Mouse (Mus musculus) heart, embryonic 14.5 days (tissue): ENCODE measurements at regions not wholly inside any gene's neighbourhood (a gene's known extent, or its start where the extent isn't known, plus 50 kb on each side); places are given as distances from the start of the nearest gene placed in this dataset.

Experiments
- ATAC-seq: fragments of 200-750 bp; cut with Nextera tagmentation; 2 replicates; pipeline ENCODE4 v1.8.0; 2017; ENCODE audit warnings: low read depth, moderate TSS enrichment; ENCODE audit not compliant: insufficient number of reproducible peaks, insufficient read depth, low FRiP score
- H3K27ac ChIP-seq, 2 experiments: fragments of 200-500 bp in 1 of 2; fragments of 300-500 bp in 1 of 2; sonication (generic) in 1 of 2; replicated peaks in 1 of 2; 2 replicates each; pipeline ENCODE4 v1.5.1; 2012 to 2014; ENCODE audit warnings: low read depth in 2 of 2, low read length in 2 of 2, control low read depth in 1 of 2, mild to moderate bottlenecking in 1 of 2, mixed read lengths in 1 of 2; ENCODE audit not compliant: control insufficient read depth in 1 of 2, insufficient read depth in 1 of 2
- H3K27me3 ChIP-seq: fragments of 300-500 bp; sonication (generic); 2 replicates; pipeline ENCODE4 v1.6.1; 2014; ENCODE audit warnings: mild to moderate bottlenecking, low read length, control low read depth; ENCODE audit not compliant: control insufficient read depth, insufficient read depth
- H3K36me3 ChIP-seq: fragments of 300-500 bp; sonication (generic); 2 replicates; pipeline ENCODE4 v1.6.1; 2014; ENCODE audit warnings: mild to moderate bottlenecking, control low read depth, low read length, mixed read lengths; ENCODE audit not compliant: control insufficient read depth, insufficient read depth
- H3K4me1 ChIP-seq, 2 experiments: fragments of 200-500 bp in 1 of 2; fragments of 300-500 bp in 1 of 2; sonication (generic) in 1 of 2; 2 replicates each; pipeline ENCODE4 v1.6.1; 2012 to 2014; ENCODE audit warnings: low read length in 2 of 2, control low read depth in 1 of 2, mixed read lengths in 1 of 2; ENCODE audit not compliant: control insufficient read depth in 2 of 2, insufficient read depth in 2 of 2
- H3K4me2 ChIP-seq: fragments of 300-500 bp; sonication (generic); 2 replicates; pipeline ENCODE4 v1.6.1; 2014; ENCODE audit warnings: mild to moderate bottlenecking, low read length
- H3K4me3 ChIP-seq, 2 experiments: fragments of 200-500 bp in 1 of 2; fragments of 300-500 bp in 1 of 2; sonication (generic) in 1 of 2; 2 replicates each; pipeline ENCODE4 v1.5.1; 2012 to 2014; ENCODE audit warnings: low read length in 2 of 2, mild to moderate bottlenecking in 2 of 2, control low read depth in 1 of 2, low read depth in 1 of 2, moderate library complexity in 1 of 2; ENCODE audit not compliant: control insufficient read depth in 1 of 2, insufficient read depth in 1 of 2
- H3K9ac ChIP-seq: fragments of 300-500 bp; sonication (generic); 2 replicates; pipeline ENCODE4 v1.6.1; 2014; ENCODE audit warnings: mild to moderate bottlenecking, low read length
- H3K9me3 ChIP-seq: fragments of 300-500 bp; sonication (generic); 2 replicates; pipeline ENCODE4 v1.6.1; 2016; ENCODE audit warnings: low read length, control low read depth; ENCODE audit not compliant: control insufficient read depth
- whole genome bisulfite sequencing: fragments of 180-500 bp; shearing (Covaris S2); extraction: QIAGEN DNeasy Blood & Tissue Kit; methylation state at CpG from one replicate; pipeline ENCODE4 v1.1.7; 2014; 5-methylcytosine and 5-hydroxymethylcytosine counted together

DNA sequence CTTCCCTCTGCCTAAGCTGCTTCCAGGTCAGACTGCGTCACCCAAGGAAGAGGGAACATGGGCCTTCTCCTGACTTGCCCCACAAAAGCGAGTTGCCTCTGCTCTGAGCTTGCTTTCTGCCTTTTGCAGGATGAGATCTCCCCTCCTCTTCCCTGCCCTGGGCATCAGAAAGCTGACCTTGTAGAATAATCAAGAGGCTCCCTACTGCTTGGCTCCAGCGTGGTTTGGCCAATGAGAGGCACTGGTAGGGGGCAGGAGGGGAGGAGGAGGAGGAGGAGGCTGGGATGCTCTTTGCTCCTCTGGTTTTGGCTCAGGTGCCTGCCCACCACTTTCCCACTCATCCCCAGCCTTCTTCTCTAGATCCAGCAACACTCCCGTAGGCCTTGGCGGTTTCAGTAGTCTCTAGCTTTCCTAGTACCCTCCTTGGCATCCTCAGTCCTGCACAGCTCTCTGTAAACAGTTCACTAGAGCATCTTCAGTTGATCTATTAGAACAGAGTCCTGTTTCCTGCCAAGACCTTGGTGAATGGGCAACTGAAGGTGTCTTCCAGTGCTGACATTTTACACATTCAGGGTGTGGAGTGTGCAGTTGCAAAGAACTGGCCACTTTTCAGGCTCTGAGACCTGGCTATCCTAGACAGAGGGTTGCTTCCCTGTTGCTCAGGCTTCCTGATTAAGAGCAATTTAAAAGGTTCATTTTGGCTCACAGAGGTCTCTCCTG, 66.5 kb upstream of the Slc35c1 start:
- 70% methylated on average over 5 of the region's 5 CpGs for WGBS
- Histone ChIP-seq H3K4me1 (peaks cover 5 to 12% of the 10 kb centered on the region in 2 experiments; a peak in 2 of 4 replicates), H3K4me3 (no peak overlapping the region), H3K36me3 (no peaks in the 10 kb centered on the region), H3K27me3 (no peaks in the 10 kb centered on the region), H3K9ac (no peak overlapping the region), H3K4me2 (no peak overlapping the region), H3K27ac (no peak overlapping the region), H3K9me3 (no peaks in the 10 kb centered on the region)
- ATAC-seq: no peak

DNA sequence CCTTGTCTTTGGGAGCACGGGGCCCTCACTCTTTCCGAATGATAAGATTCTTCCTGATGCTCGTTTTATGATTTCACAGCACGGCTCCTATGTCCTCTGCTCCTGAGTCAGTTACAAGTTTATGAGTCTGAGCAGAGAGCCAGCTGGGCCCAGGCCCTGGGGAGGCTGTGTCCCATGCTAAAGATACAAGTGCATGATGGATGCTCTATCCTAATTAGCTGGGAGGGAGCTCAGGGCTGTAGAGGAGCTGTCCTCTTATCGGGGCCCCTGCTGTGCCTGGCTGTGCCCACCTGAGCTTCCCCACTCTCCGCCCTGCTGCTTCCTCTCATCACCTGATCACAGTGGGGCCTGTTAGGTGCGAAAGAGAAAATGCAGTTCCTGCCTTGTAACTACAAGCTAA, 65.3 kb upstream of the Slc35c1 start:
- H3K9ac ChIP-seq: no peak overlapping the region
- no peak overlapping the region for H3K4me3 ChIP-seq
- H3K27me3 ChIP-seq: no peaks in the 10 kb centered on the region
- no peak overlapping the region for H3K27ac ChIP-seq
- no peaks in the 10 kb centered on the region for H3K9me3 ChIP-seq
- no peak for ATAC-seq
- no peaks in the 10 kb centered on the region for H3K36me3 ChIP-seq
- H3K4me1 ChIP-seq: peaks cover 5 to 12% of the 10 kb centered on the region in 2 experiments; a peak in 2 of 4 replicates
- 19% methylated on average over 7 of the region's 7 CpGs for WGBS
- H3K4me2 ChIP-seq: no peak overlapping the region

DNA sequence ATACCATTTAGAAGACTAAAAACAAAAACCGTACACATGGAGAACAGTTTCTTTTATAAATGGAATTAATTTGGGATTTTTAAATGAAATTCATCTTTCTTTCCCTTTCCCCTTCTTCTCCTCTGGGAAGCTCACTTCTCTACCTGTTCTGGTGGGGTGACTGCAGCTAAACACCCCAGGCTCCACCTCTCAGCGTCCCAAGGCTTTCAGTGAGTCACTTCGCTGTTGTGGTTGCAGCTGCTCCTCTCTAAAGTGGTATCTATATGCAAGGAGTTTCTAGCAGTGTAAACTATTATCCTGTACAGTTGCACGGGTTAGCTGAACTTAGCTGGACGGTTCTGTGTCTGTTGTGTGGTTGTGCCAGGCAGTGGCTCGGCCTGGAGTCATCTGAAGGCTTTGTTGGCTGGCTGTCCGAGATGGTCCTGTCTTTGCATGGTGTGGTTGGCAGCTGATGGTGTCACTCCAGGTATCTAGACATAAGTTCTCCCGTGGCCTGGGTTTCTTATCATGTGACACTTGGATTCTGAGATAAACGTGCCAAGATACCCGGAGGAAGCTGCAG, 64.8 kb upstream of the Slc35c1 start:
- 47% methylated on average over 10 of the region's 10 CpGs for WGBS
- H3K27me3 ChIP-seq: no peaks in the 10 kb centered on the region
- H3K4me1 ChIP-seq: peaks cover 5 to 12% of the 10 kb centered on the region in 2 experiments; a peak in 2 of 4 replicates
- H3K4me3 ChIP-seq: no peak overlapping the region
- no peak for ATAC-seq
- no peaks in the 10 kb centered on the region for H3K36me3 ChIP-seq
- no peak overlapping the region for H3K4me2 ChIP-seq
- no peak overlapping the region for H3K9ac ChIP-seq
- no peak overlapping the region for H3K27ac ChIP-seq
- H3K9me3 ChIP-seq: no peaks in the 10 kb centered on the region

DNA sequence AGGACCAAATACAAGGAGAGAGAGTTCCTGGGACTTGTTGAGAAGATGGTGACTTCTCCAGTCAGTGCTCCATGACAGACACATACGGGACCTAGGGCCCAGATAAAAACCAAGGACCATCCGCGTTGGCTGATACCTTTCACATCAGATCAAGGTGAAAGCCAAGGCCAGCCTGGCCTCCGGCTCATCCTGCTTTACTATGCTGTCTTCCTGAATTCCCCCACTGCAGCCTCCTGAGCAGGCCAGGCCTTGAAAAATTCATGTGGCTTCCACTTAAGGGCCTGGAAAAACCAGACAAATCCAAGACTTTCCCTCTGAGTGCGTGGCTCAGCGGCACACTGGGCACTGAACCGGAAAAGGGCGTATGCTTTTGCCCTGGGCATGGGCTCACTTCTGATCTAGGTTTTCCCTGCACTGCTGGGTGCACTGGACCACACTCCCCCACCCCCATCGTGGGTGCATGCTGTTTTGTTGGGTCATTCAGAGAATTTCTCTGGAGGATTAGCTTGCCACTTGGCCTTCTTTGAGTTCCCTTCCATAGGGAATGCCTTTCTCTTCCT, 64.1 kb upstream of the Slc35c1 start:
- ATAC-seq: no peak
- Histone ChIP-seq H3K27me3 (no peaks in the 10 kb centered on the region), H3K27ac (no peak overlapping the region), H3K4me2 (no peak overlapping the region), H3K9me3 (no peaks in the 10 kb centered on the region), H3K4me1 (peaks cover 3 to 8% of the 10 kb centered on the region in 2 experiments; a peak in 2 of 4 replicates), H3K4me3 (no peak overlapping the region), H3K9ac (no peak overlapping the region), H3K36me3 (no peaks in the 10 kb centered on the region)
- 81% methylated on average over 9 of the region's 9 CpGs for WGBS

DNA sequence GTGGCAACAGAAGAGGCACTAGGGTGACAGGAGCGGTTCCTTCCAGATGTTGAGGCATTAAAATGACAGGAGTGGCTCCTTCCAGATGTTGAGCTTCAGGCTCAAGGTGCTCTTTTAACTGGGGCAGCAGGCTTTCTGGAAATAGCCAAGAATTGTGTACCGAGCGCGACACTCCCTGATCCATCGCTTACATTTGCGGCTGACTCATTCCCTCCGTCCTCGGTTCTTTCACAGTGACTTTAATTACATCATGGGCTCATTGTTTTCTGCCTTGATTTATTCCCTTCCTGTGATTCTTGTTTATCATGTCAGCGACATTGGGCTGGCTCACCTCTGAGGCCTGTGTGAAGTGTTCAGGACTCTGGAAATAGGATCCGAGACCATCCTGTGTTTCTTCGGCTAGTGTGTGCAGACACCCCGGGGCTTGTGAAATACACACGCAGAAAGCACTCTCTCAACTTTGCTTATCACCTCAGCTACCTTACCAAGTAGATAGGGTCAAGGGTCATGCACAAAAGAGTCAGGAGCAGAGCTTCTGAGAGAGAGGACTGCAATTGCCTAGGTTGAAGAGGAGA, 63.1 kb upstream of the Slc35c1 start:
- H3K9me3 ChIP-seq: no peaks in the 10 kb centered on the region
- WGBS: 58% methylated on average over 13 of the region's 13 CpGs
- no peak overlapping the region for H3K27ac ChIP-seq
- H3K4me2 ChIP-seq: no peak overlapping the region
- no peak for ATAC-seq
- no peaks in the 10 kb centered on the region for H3K27me3 ChIP-seq
- peaks cover 0 to 2% of the 10 kb centered on the region in 2 experiments; a peak in 1 of 4 replicates for H3K4me1 ChIP-seq
- H3K9ac ChIP-seq: no peak overlapping the region
- no peaks in the 10 kb centered on the region for H3K36me3 ChIP-seq
- H3K4me3 ChIP-seq: no peak overlapping the region

DNA sequence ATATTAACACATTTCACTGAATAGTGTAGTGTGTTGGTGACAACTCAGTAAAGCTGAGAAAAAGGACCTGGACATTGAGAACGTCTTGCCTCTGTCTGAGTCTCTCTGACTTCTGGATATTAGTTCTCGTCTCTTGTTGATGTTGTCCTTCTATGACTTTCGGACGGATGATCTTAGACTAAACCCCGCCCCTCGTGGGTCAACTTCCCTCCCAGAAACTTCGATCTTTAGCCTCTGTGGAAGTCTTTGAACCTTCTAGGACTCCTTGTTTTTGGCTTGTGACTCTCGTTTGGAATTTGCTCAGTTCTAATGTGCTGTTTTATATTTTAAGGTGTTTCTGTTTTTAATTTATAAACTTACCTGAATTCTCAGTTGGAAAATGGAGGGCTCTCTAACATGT, 61.2 kb upstream of the Slc35c1 start:
- no peaks in the 10 kb centered on the region for H3K27me3 ChIP-seq
- no peak overlapping the region for H3K9ac ChIP-seq
- WGBS: 73% methylated on average over 8 of the region's 8 CpGs
- no peak overlapping the region for H3K4me3 ChIP-seq
- no peak overlapping the region for H3K27ac ChIP-seq
- H3K9me3 ChIP-seq: no peaks in the 10 kb centered on the region
- no peak overlapping the region for H3K4me2 ChIP-seq
- no peaks in the 10 kb centered on the region for H3K36me3 ChIP-seq
- peaks cover 0 to 2% of the 10 kb centered on the region in 2 experiments; a peak in 1 of 4 replicates for H3K4me1 ChIP-seq
- no peak for ATAC-seq

DNA sequence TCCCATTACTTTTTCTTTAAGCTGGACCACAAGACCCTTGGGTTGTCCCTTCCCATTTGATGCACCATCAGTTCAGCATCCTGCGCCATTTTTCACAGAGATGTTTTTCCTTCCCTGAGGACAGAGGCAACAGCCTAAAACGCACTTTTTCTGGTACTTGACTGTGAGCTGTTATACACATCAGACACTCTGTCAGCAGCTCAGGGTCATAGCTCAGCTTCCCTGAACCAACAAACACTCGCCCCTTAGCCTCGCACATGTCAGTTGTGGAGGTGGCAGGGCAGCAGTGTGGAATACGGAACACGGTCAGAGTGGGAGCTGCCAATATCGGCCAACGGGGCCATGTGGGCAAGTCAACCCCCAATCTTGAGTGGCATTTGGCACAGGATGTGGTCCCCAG, 59.1 kb upstream of the Slc35c1 start:
- Histone ChIP-seq H3K27me3 (no peaks in the 10 kb centered on the region), H3K4me3 (no peak overlapping the region), H3K4me2 (no peak overlapping the region), H3K27ac (no peak overlapping the region), H3K4me1 (no peaks in the 10 kb centered on the region), H3K9me3 (no peaks in the 10 kb centered on the region), H3K36me3 (no peaks in the 10 kb centered on the region), H3K9ac (no peak overlapping the region)
- 78% methylated on average over 8 of the region's 8 CpGs for WGBS
- no peak for ATAC-seq
